Mouse (Mus musculus) embryo, embryonic 9.5 days (tissue): Measurements from ENCODE around the gene Dydc2.

Source experiments
- DNase-seq: peaks from one replicate; pipeline ENCODE4 v3.0.0-alpha.2; 2017; ENCODE audit errors: extremely low spot score

The Dydc2 gene

DNA sequence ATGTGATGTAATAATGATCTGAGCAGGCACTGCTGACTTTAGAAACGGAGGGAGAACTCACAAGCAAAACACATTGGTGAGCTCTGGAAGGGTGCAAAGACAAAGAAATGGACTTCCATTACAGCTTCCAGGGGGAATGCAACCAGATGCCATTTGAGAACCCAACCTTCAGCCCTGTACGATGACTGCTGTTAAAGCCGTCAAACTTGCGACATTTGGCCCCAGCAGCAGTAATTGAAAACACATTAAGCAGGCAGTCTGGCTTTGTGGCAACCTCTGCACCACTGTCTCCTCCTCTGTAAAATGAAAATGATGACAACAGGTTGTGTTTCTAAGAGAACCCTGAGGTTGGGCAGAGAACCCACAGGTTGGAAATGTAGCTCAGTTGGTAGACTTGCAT is 68.2 kb downstream of the Dydc2 start:
- DNase-seq: no peak

- DNase-seq: no peak
These were observed 68.9 kb downstream of the Dydc2 start for GRCm38 (mm10) chr14:40999904-41000645.
